Mouse (Mus musculus): ENCODE results near the gene Stoml1. TPM values are rescaled to one million over a fixed set of nuclear protein-coding genes. Genes with fewer than 3 reads are reported as not detected.

The Stoml1 gene
- total RNA-seq, 4 experiments from 2014 or later, result 65.2 to 77.4 (median 75.3) TPM

DNA sequence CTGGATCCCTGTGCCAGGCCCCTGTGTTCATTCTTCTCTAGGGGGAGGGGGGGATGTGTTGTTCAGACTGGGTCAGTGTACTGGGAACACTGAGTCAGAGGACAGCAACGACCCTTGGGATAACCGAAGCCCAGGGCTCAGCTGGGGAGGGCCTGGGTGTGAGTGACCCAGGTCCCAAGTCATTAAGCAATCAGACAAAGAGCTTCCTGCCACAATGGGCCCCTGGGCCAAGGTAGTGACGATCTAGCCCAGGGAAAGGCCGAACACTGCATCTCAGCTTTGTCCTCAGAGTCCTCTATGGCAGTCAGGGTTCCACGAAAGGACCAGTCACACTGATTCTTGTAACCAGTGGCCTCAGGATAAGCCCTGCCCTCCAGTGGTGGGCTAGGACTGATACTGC, 50.2 kb downstream of the Stoml1 start:
- DNase-seq (ENCODE audit: low spot score in 2 of 2), result no peak

DNA sequence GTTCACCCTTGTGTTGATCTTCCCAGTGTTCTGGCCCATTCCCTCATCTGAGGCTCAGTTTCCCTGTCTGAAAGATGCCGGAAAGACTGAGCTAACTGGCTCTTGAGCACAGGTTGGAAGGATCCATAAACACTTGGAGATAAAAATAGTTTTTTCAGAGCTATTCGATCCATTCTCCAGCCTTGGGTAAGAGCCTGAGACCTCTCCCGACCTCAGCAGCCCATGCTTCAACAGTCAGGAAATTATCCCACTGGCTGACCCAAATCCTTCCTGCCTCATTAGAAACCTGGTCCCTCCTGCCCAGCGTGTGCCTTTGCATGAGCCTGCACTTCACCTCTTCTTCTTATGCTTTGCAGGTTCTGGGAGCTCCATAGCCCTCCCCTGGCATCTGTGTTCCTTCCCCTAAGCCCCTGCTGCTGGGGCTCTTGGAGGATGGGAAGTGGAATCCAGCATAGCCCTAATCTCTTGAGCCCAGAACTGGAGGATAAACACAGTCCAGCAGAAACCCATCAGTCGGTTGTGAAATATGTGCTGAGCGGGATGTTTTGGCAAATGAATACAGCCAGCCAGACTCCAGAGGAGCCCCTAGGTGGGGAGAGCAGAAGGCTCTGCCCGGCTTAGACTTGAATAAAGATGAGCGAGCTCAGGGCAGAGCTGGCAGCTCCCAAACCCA, 50.8 kb downstream of the Stoml1 start:
- DNase-seq (ENCODE audit: low spot score in 2 of 2), result no peak

GRCm38 (mm10) chr9:58305686-58306085, 52.7 kb downstream of the Stoml1 start:
- no peak for DNase-seq (ENCODE audit: low spot score in 2 of 2)

GRCm38 (mm10) chr9:58308395-58308794, 55.4 kb downstream of the Stoml1 start:
- peak; percentile 38 to 59 for DNase-seq (ENCODE audit: low spot score in 2 of 2)

GRCm38 (mm10) chr9:58310043-58310660, 57.2 kb downstream of the Stoml1 start:
- no peak for DNase-seq (ENCODE audit: low spot score in 2 of 2)

GRCm38 (mm10) chr9:58311191-58311910, 58.4 kb downstream of the Stoml1 start:
- no peak for DNase-seq (ENCODE audit: low spot score in 2 of 2)

Small RNAs within 50 kb of the gene (microRNA-seq; reads per million reads assigned to microRNA genes)
- gene Mir6385, result 0 reads per million in 2 experiments

Other genes with a start within 250 kb of the Stoml1 start
- gene Cyp11a1, start 246.8 kb upstream of the Stoml1 start, total RNA-seq (2022), result 1 to 10 TPM; 2.4 to 4.6 (median 3.1) TPM
- 10 to 100 TPM; 17.0 to 22.6 (median 18.2) TPM for gene Stra6, start 189.4 kb upstream of the Stoml1 start, total RNA-seq (2022)
- gene Ccdc33, start 134.3 kb upstream of the Stoml1 start, total RNA-seq (2022), result 1 to 10 TPM in 3 of 4 experiments, under 1 TPM in 1; 0.87 to 2.0 (median 1.3) TPM
- gene Islr, start 48.9 kb upstream of the Stoml1 start, total RNA-seq (2022), result 10 to 100 TPM; 12.8 to 17.1 (median 13.6) TPM
- gene Islr2, start 48.8 kb upstream of the Stoml1 start, total RNA-seq (2022), result 100 to 1,000 TPM in 1 of 4 experiments, 10 to 100 TPM in 3; 92.3 to 112 (median 95.9) TPM
- 10 to 100 TPM; 13.2 to 19.0 (median 15.6) TPM for gene Pml, start 3.4 kb upstream of the Stoml1 start, total RNA-seq (2022)
- gene Loxl1, start 60.0 kb downstream of the Stoml1 start, total RNA-seq (2022), result 1 to 10 TPM; 2.6 to 4.2 (median 3.0) TPM
- gene Tbc1d21, start 117.3 kb downstream of the Stoml1 start, total RNA-seq (2022), result not detected
- 100 to 1,000 TPM; 211 to 240 (median 223) TPM for gene Insyn1, start 235.4 kb downstream of the Stoml1 start, total RNA-seq (2022)

Measured in layer of hippocampus, adult 8-10 months (tissue).